Mouse (Mus musculus): Measurements from ENCODE around the gene Neurl2. TPM values are rescaled to one million over a fixed set of nuclear protein-coding genes. Genes with fewer than 3 reads are reported as not detected.
A peak's percentile ranks its signal among the peaks of the same experiment; 100 is the strongest.

Gene Neurl2
- total RNA-seq, 2 experiments from 2014 or later: 3.9 to 4.1 TPM

DNA sequence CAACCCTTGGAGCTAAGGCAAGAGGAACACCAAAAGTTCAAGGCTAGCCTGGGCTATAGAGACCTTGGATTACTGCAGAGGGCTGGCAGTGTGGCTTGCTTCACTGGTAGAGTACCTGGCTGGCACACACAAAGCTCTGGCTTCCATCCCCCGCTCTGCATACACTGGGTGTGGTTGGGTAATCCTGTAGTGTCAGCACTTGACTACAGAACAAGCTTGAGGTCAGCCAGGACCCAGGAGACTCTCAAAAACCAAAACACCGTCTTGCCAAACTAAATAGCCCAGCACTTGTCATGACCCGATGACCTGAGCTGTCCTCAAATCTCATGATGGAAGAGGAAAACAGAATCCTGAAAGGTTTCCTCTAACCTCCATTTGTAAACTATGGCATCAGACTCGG lies 42.8 kb downstream of the Neurl2 start:
- no peak for DNase-seq (ENCODE audit: low spot score in 2 of 2)

DNA sequence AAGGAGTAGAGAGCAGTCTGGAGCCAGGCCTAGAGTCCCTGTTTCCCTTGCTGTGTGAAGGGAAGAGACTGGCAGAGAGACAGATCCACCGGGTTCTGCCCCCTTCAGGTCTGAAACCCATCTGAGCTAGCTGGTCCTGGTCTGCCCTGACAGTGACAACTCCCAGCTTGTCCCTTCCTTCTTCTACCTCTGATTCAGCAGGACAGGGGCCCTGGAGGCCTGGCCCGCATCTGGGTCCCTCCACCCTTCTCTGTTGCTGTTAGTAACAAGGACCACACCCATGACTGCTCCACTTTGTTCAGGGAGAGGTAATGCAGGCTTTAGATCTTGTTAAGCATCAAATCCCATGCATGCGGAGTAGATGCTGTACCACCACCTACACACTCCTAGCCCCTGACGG lies 44.8 kb downstream of the Neurl2 start:
- DNase-seq (ENCODE audit: low spot score in 2 of 2): no peak

DNA sequence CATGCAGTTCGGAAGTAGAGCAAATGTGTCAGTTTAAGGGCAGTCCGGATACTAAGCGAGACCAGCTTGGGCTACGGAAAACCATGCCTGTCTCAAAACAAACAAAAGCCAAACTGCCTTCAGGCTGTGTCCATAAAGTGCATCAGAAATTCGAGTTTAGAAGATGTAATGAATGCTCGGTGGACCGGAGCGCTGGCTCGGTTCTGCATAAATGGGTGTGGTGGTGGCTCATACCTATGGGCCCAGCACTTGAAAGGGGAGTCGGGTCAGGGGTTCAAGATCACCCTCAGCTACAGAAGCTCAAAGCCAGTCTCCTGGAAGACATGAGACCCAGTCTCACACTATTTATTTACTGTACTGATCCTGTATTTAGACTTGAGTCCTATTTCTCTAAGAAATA lies 45.5 kb downstream of the Neurl2 start:
- DNase-seq (ENCODE audit: low spot score in 2 of 2): no peak

DNA sequence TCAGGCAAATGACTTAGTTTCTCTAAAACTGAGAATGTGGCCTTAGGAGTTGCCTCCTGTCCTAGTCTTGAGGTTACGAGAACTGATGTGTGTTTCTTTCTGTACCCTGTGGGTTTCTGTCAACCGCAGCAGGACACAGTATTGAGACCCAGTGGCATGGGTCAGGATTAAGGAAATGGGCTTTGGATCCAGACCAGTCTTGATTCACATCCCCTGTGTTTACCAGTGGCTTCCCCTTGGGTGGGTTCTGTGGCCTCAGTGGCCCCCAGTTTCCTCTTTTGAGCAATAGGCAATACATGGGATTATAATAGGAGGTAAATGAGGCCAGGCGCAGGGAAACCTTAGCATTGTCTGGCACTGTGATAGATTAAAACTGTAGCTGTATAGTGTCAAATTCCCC lies 46.2 kb downstream of the Neurl2 start:
- DNase-seq (ENCODE audit: low spot score in 2 of 2): no peak

DNA sequence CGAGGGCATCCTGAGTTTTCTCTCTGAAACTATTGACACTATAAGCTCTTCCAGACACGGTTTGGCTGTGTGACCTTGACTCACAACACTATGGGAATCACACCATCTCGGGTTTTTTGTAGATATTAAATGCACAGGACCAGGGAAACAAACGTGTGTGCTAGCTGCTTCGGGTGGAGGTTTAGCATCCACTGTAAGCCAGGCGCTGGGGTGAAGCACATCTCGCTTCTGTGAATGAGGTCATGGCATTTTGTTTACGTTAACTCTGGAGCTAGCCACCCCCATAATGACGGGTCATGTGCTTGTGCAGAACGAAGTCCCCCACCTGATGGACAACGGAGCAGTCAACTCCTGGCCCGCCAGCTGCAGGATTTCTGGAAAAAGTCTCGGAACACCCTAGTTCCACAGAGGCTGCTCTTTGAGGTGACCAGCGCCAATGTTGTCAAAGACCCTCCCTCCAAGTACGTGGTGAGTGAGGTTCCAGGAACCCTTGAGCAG lies 46.8 kb downstream of the Neurl2 start:
- DNase-seq (ENCODE audit: low spot score in 2 of 2): no peak

DNA sequence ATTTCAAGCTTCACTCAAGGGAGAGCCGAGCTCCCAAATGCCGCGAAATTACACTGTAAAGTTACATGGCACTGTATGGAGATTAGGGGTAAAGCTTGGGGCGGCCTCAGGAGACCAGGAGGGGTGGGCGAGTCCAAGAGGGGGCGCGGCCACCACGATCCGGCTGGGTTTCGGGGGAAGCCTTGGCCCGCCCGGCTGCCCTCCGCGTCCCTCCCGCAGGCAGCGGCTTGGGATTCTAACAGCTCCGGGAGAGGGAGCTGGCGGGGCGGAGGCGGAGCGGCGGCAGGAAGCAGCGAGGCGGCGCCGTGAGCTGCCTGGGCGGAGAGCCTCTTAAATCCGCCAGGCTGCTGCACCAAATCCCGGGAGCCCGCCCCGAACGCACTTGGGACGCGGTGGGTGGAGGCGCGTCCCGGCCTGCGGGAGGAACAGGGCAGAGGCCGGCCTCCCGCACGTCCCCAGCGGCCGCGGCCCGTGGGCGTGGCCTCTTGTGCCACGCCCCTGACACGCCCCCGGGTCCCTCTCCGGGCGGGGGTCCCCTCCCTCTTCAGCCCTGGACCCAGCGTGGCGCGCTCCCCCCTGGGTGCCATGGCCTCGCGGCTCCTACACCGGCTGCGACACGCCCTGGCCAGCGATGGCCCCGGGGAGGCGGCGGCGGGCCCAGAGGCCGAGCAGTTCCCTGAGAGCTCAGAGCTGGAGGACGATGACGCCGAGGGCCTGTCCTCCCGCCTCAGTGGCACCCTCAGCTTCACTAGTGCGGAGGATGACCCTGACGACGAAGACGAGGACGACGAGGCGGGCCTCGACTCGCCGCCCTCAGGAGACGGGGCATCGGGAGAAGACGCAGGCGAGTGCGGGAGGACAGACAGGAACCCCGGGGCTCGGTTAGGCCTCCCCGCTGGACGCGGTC lies 47.5 kb downstream of the Neurl2 start, which contains the start of gene Snx21:
TSS of gene Snx21 (plus strand) at position 343 of the 907 bp plus-strand sequence.
- peak; percentile 80 to 83 for DNase-seq (ENCODE audit: low spot score in 2 of 2)

DNA sequence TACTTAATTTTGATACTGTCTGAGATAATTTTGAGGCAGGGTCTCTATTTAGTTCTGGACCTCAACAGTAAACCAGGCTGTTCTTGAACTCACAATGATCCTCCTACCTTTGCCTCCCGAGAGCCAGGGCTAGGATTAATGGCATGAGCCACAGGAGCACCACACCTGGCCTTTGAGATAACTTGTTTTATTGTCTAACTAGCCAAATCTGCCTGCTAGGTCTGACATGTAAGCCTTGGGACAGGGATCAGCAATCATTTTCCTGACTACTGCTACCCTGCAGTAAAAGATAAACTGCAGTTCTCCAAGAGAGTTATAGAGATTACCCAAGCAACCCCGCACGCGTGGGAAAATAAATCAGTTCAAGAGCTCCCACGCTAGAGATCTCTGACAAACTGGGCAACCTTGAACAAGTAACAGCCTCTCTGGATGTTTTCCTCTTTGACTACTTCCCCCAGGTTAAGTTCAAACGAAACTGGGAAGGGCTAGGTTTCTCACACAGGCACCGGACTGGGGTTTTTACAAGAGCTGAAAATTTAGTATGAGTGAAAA lies 48.3 kb downstream of the Neurl2 start:
- no peak for DNase-seq (ENCODE audit: low spot score in 2 of 2)

DNA sequence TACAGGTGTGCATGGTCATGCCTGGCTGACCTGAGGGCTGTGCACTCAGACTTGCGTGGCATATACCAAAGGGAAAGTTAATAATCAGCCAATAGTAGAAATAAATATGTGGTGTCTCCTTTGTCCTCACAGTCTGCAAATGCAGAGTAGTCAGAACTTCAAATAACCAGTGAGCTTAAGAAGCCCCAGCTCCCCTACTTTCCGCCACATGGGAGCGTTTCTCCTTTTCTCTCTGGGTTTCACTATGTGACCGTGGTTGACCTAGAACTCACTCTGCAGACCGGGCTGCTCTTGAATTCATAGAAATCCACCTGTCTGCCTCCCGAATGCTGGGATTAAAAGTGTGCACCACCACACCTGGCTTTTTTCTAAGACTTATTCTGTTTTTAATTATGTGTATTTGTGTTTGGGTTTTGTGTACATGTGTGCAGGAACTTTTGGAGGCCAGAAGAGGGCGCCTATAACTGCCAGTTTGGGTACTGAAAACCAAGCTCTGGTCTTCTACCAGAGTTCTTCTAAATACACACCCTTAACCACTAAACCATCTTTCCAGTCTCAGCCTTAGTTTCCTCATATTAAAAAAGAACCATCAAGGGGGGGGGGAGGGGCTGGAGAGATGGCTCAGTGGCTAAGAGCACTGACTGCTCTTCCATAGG lies 49.2 kb downstream of the Neurl2 start:
- DNase-seq (ENCODE audit: low spot score in 2 of 2): no peak

DNA sequence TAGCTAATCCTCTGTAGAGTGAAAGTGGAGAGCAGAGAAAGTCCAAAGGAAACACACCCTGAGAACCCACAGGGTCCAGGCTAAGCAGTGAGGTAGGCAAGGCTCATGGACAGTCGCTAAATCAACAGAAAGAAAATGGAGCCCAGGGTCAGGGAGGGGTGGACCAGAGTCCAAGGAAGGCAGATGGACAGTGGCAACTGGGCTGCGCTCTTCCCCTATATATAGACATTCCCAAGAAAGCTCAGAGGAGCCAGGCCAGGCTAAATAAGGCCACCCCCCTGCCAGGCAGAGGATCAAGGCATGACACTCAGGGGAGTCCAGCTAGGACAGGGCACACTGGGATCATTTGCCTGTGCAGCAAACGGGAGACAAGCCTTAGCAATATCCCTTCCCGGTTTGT lies 51.4 kb downstream of the Neurl2 start:
- no peak for DNase-seq (ENCODE audit: low spot score in 2 of 2)

Other genes starting within 250 kb of the Neurl2 start
- 1 to 10 TPM in 1 of 2 experiments, under 1 TPM in 1; 0.71 to 1.9 TPM for gene Wfdc6a, start 248.0 kb downstream of the Neurl2 start, total RNA-seq (2021)
- gene Eppin, start 239.9 kb downstream of the Neurl2 start, total RNA-seq (2021): not detected
- not detected for gene Wfdc6b, start 219.9 kb downstream of the Neurl2 start, total RNA-seq (2021)
- gene Wfdc8, start 219.8 kb downstream of the Neurl2 start, total RNA-seq (2021): not detected
- not detected for gene Wfdc16, start 194.7 kb downstream of the Neurl2 start, total RNA-seq (2021)
- not detected for gene Wfdc10, start 177.4 kb downstream of the Neurl2 start, total RNA-seq (2021)
- gene Wfdc9, start 176.9 kb downstream of the Neurl2 start, total RNA-seq (2021): not detected
- gene Wfdc11, start 159.4 kb downstream of the Neurl2 start, total RNA-seq (2021): not detected
- gene Wfdc13, start 148.3 kb downstream of the Neurl2 start, total RNA-seq (2021): not detected
- gene Spint4, start 135.0 kb downstream of the Neurl2 start, total RNA-seq (2021): not detected
- not detected for gene Spint5, start 118.2 kb downstream of the Neurl2 start, total RNA-seq (2021)
- gene Wfdc3, start 87.5 kb downstream of the Neurl2 start, total RNA-seq (2021): 1 to 10 TPM; 1.5 TPM
- gene Dnttip1, start 87.5 kb downstream of the Neurl2 start, total RNA-seq (2021): 10 to 100 TPM; 34.1 to 37.2 TPM
- gene Ube2c, start 63.6 kb downstream of the Neurl2 start, total RNA-seq (2021): 1 to 10 TPM; 2.9 to 4.0 TPM
- gene Tnnc2, start 53.5 kb downstream of the Neurl2 start, total RNA-seq (2021): not detected
- gene Snx21, start 47.6 kb downstream of the Neurl2 start, total RNA-seq (2021): 10 to 100 TPM; 33.3 to 39.8 TPM
- 10 to 100 TPM; 26.4 to 28.1 TPM for gene Acot8, start 28.6 kb downstream of the Neurl2 start, total RNA-seq (2021)
- 1 to 10 TPM; 6.0 to 8.3 TPM for gene Zswim3, start 28.4 kb downstream of the Neurl2 start, total RNA-seq (2021)
- gene Zswim1, start 10.8 kb downstream of the Neurl2 start, total RNA-seq (2021): 10 to 100 TPM; 18.1 to 18.2 TPM
- under 1 TPM in 1 of 2 experiments, not detected in 1; 0.67 TPM for gene Spata25, start 4.9 kb downstream of the Neurl2 start, total RNA-seq (2021)
- 10 to 100 TPM; 87.7 to 89.6 TPM for gene Ctsa, start 583 bp downstream of the Neurl2 start, total RNA-seq (2021)
- gene Pltp, start 24.3 kb upstream of the Neurl2 start, total RNA-seq (2021): 100 to 1,000 TPM in 1 of 2 experiments, 10 to 100 TPM in 1; 72.5 to 107 TPM
- gene Pcif1, start 45.8 kb upstream of the Neurl2 start, total RNA-seq (2021): 10 to 100 TPM; 43.5 to 48.8 TPM
- gene Zfp335, start 78.3 kb upstream of the Neurl2 start, total RNA-seq (2021): 10 to 100 TPM; 25.0 to 26.4 TPM
- gene Mmp9, start 107.3 kb upstream of the Neurl2 start, total RNA-seq (2021): 1 to 10 TPM; 1.8 to 2.1 TPM
- 100 to 1,000 TPM; 288 to 332 TPM for gene Slc12a5, start 127.3 kb upstream of the Neurl2 start, total RNA-seq (2021)
- gene Ncoa5, start 201.4 kb upstream of the Neurl2 start, total RNA-seq (2021): 10 to 100 TPM; 53.2 to 57.4 TPM
- 1 to 10 TPM in 1 of 2 experiments, under 1 TPM in 1; 0.67 to 3.0 TPM for gene Cd40, start 222.2 kb upstream of the Neurl2 start, total RNA-seq (2021)